In the genomic region with DNA sequence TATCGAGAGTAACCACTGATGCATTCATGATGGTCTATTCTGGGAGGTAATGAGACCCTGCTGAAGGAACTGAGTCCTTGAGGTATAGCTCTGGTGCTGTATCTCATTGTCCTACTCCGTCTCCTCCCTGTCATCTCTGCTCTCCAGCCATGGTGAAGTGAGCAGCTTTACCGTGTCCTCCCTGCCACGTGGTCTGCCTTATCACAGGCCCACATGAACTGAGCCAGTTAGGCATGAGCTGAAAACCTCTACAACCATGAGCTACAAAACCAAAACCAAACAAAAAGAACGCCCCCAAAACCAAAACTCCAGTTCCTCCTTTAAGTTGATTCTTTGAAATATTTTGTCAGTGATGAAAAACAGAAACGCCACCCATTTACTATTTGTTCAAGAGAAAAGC, we compare ENCODE assay signal across 18 mouse cellular contexts. TPM values are rescaled to one million over a fixed set of nuclear protein-coding genes. Genes with fewer than 3 reads are reported as not detected.
DNase-seq lines count a peak whose midpoint lies in the region; ATAC-seq and TF ChIP-seq lines count a peak whose summit lies in the region.
"Had no signal": no experiment of that assay in that cellular context is flagged by ENCODE, and none has a peak within 500 bp of the region (broad histone marks: within the 10 kb centered on the region; RNA-seq: fewer than 3 reads in every experiment).

No protein-coding gene starts in this region.

- TF ChIP-seq EP300 in liver, postnatal 0 days (IDR thresholded peaks at IDR 0.05; ENCODE audit: low read depth): no peak

- H3K9ac ChIP-seq in liver, embryonic 12.5 days: no peak overlapping the region
- H3K9ac ChIP-seq in liver, postnatal 0 days (replicated peaks): no peak overlapping the region
- no peak overlapping the region for H3K9ac ChIP-seq in neural tube, embryonic 15.5 days (replicated peaks)
- H3K9ac ChIP-seq: embryonic facial prominence, embryonic 12.5 days; forebrain, embryonic 15.5 days; heart, embryonic 15.5 days; hindbrain, embryonic 13.5 days had no signal

- WGBS in liver, embryonic 12.5 days (ENCODE audit: insufficient replicate concordance): 53% methylated on average over 6 of the region's 6 CpGs
- WGBS in liver, postnatal 0 days (ENCODE audit: insufficient replicate concordance): 66% methylated on average over 6 of the region's 6 CpGs
- 90% methylated on average over 6 of the region's 6 CpGs for WGBS in neural tube, embryonic 15.5 days

- no peak for DNase-seq in liver, postnatal 0 days
- no peak for DNase-seq in embryo, embryonic 10 days (ENCODE audit: low spot score)
- DNase-seq in adrenal gland, postnatal 25 days: no peak
- DNase-seq: adrenal gland, adult 8-10 months; cerebellum, adult 8-10 months; cerebellum, postnatal 14 days; heart, adult 2 months; heart, postnatal 14 days had no signal

- TF ChIP-seq CTCF in liver, postnatal 0 days (IDR thresholded peaks at IDR 0.05; ENCODE audit: low read depth): no peak

- H3K9me3 ChIP-seq in megakaryocyte, embryonic 14.5 days: no peaks in the 10 kb centered on the region
- no peaks in the 10 kb centered on the region for H3K9me3 ChIP-seq in liver, embryonic 12.5 days (replicated peaks)
- H3K9me3 ChIP-seq in liver, postnatal 0 days (ENCODE audit: low read length): no peaks in the 10 kb centered on the region
- H3K9me3 ChIP-seq in neural tube, embryonic 15.5 days (replicated peaks): no peaks in the 10 kb centered on the region
- H3K9me3 ChIP-seq: embryonic facial prominence, embryonic 12.5 days; forebrain, embryonic 15.5 days; heart, embryonic 15.5 days; hindbrain, embryonic 13.5 days had no signal

- no peak for ATAC-seq in megakaryocyte, adult 5-6 weeks (ENCODE audit: poor library complexity, severe bottlenecking)
- ATAC-seq in liver, embryonic 12.5 days: peak; percentile 72
- no peak for ATAC-seq in liver, postnatal 0 days
- no peak for ATAC-seq in neural tube, embryonic 15.5 days (ENCODE audit: low FRiP score)
- ATAC-seq: forebrain, embryonic 15.5 days had no signal

- peaks cover 45% of the 10 kb centered on the region for H3K36me3 ChIP-seq in megakaryocyte, embryonic 14.5 days (replicated peaks; ENCODE audit: low read length)
- H3K36me3 ChIP-seq in liver, embryonic 12.5 days: peaks cover 17% of the 10 kb centered on the region
- H3K36me3 ChIP-seq in liver, postnatal 0 days (replicated peaks; ENCODE audit: insufficient read depth, low read length): peaks cover 15% of the 10 kb centered on the region
- H3K36me3 ChIP-seq in neural tube, embryonic 15.5 days: peaks cover 8% of the 10 kb centered on the region

- H3K4me2 ChIP-seq in liver, embryonic 12.5 days: no peak overlapping the region
- no peak overlapping the region for H3K4me2 ChIP-seq in liver, postnatal 0 days (ENCODE audit: low read depth, low read length)
- no peak overlapping the region for H3K4me2 ChIP-seq in neural tube, embryonic 15.5 days
- H3K4me2 ChIP-seq: embryonic facial prominence, embryonic 12.5 days; forebrain, embryonic 15.5 days; heart, embryonic 11.5 days; heart, embryonic 15.5 days; hindbrain, embryonic 13.5 days had no signal

- H3K4me3 ChIP-seq in megakaryocyte, embryonic 14.5 days (replicated peaks): peak overlapping the region; percentile 67
- H3K4me3 ChIP-seq in liver, embryonic 12.5 days: no peak overlapping the region
- no peak overlapping the region for H3K4me3 ChIP-seq in liver, postnatal 0 days (ENCODE audit: low read depth, low read length)
- no peak overlapping the region for H3K4me3 ChIP-seq in neural tube, embryonic 15.5 days (replicated peaks)
- H3K4me3 ChIP-seq: embryonic facial prominence, embryonic 12.5 days; forebrain, embryonic 15.5 days; heart, adult 2 months; heart, embryonic 15.5 days; hindbrain, embryonic 13.5 days had no signal

- H3K4me1 ChIP-seq in megakaryocyte, embryonic 14.5 days: peaks cover 36% of the 10 kb centered on the region
- peaks cover 14% of the 10 kb centered on the region; the same call in 1 of the 2 replicates for H3K4me1 ChIP-seq in liver, embryonic 12.5 days
- no peaks in the 10 kb centered on the region; the same call in 1 of the 2 replicates for H3K4me1 ChIP-seq in liver, postnatal 0 days (ENCODE audit: insufficient read depth)
- H3K4me1 ChIP-seq in neural tube, embryonic 15.5 days: no peaks in the 10 kb centered on the region
- H3K4me1 ChIP-seq: embryonic facial prominence, embryonic 12.5 days; forebrain, embryonic 15.5 days; hindbrain, embryonic 13.5 days had no signal

- H3K27me3 ChIP-seq in megakaryocyte, embryonic 14.5 days (replicated peaks): no peaks in the 10 kb centered on the region
- no peaks in the 10 kb centered on the region for H3K27me3 ChIP-seq in liver, embryonic 12.5 days (replicated peaks)
- no peaks in the 10 kb centered on the region for H3K27me3 ChIP-seq in liver, postnatal 0 days (ENCODE audit: insufficient read depth, low read length)
- H3K27me3 ChIP-seq in neural tube, embryonic 15.5 days (replicated peaks): no peaks in the 10 kb centered on the region
- H3K27me3 ChIP-seq: CH12.LX; embryonic facial prominence, embryonic 12.5 days; forebrain, embryonic 15.5 days; heart, embryonic 15.5 days; hindbrain, embryonic 13.5 days had no signal

- no peak overlapping the region for H3K27ac ChIP-seq in liver, embryonic 12.5 days
- H3K27ac ChIP-seq in liver, postnatal 0 days (ENCODE audit: low read depth): 0 out of 2 replicates have a peak overlapping the region, but pooled peaks have one; percentile 5
- H3K27ac ChIP-seq in neural tube, embryonic 15.5 days (replicated peaks): no peak overlapping the region
- H3K27ac ChIP-seq: embryonic facial prominence, embryonic 12.5 days; forebrain, embryonic 15.5 days; heart, adult 2 months; heart, embryonic 15.5 days; hindbrain, embryonic 13.5 days had no signal

RNA-seq across cellular contexts. Expression of gene Smurf2, which starts 47.9 kb away (rescaled TPM):
- polyA plus RNA-seq in megakaryocyte, embryonic 14.5 days (2012; ENCODE audit: insufficient read depth, low replicate concordance): 1.0 and 2.7 TPM in 2 replicates
- total RNA-seq in megakaryocyte, adult 5-6 weeks (2015): 27.0 and 28.6 TPM in 2 replicates
- 34.1 and 38.5 TPM in 2 replicates for total RNA-seq in megakaryocyte, adult 5-6 weeks (2017)
- polyA plus RNA-seq in liver, embryonic 12.5 days (2016; fragmentation: Nextera tagmentation; extraction: Ambion mirVana): 4.3 and 5.1 TPM in 2 replicates
- polyA plus RNA-seq in liver, postnatal 0 days (2015; fragmentation: Nextera tagmentation; extraction: Ambion mirVana): 4.5 and 4.8 TPM in 2 replicates
- total RNA-seq in adrenal gland, postnatal 25 days (2021): 35.3 and 40.8 TPM in 2 replicates
- 11.4 and 12.1 TPM in 2 replicates for polyA plus RNA-seq in neural tube, embryonic 15.5 days (2015; fragmentation: Nextera tagmentation; extraction: Ambion mirVana)
